Mouse (Mus musculus) adrenal gland, postnatal 10 days (tissue): ENCODE measurements around the gene Fam174b. TPM values are rescaled to one million over a fixed set of nuclear protein-coding genes. Genes with fewer than 3 reads are reported as not detected.

ENCODE experiments used
- DNase-seq: peaks from one replicate; pipeline ENCODE4 v3.0.0; 2021; ENCODE audit warnings: mixed read lengths
- microRNA-seq: library from miRNA; unstranded; fragments of <30 nt; microRNA quantifications from one replicate; pipeline ENCODE4 v1.2.0, GENCODE M21; 2021
- total RNA-seq, 2 experiments: library from RNA; stranded (reverse); gene quantifications; 2 replicates each; pipeline ENCODE4 v1.2.3; 2021

The Fam174b gene
- total RNA-seq, 2 experiments from 2014 or later = 12.1 to 12.7 TPM

GRCm38 (mm10) chr7:73814454-73814853 lies 74.4 kb downstream of the Fam174b start:
- DNase-seq = no peak

- DNase-seq = no peak
These were observed 76.3 kb downstream of the Fam174b start for GRCm38 (mm10) chr7:73816255-73816996.

GRCm38 (mm10) chr7:73819366-73819765 lies 79.3 kb downstream of the Fam174b start:
- no peak for DNase-seq

Small RNA genes within 50 kb of the gene (microRNA-seq; reads per million reads assigned to microRNA genes)
- gene Mir7234 = not detected

Other genes with a start within 250 kb of the Fam174b start
- gene Chd2, start 198.5 kb upstream of the Fam174b start, total RNA-seq = 10 to 100 TPM; 42.8 to 62.0 TPM